Mouse (Mus musculus) G1E (cell line): ENCODE results near the gene Creb5.

Experiments used
- CTCF ChIP-seq: IDR thresholded peaks from 2 replicates; pipeline ENCODE4 v1.5.1; 2012; ENCODE audit warnings: low read depth, low read length, inconsistent platforms, mixed read lengths
- GATA1 ChIP-seq: IDR thresholded peaks from 2 replicates; pipeline ENCODE4 v1.6.1; 2012; ENCODE audit warnings: borderline replicate concordance, low read length, inconsistent platforms, mixed read lengths
- GATA2 ChIP-seq: IDR thresholded peaks from 2 replicates; pipeline ENCODE4 v1.6.1; 2012; ENCODE audit warnings: low read depth, low read length, inconsistent platforms, borderline replicate concordance
- POLR2AphosphoS5 ChIP-seq: IDR thresholded peaks from 2 replicates; pipeline ENCODE4 v1.6.1; 2012; ENCODE audit warnings: low read depth, low read length, inconsistent platforms; ENCODE audit not compliant: insufficient replicate concordance
- TAL1 ChIP-seq: conservative IDR thresholded peaks from 2 replicates; pipeline ENCODE4 v1.6.1; 2012; ENCODE audit warnings: low read depth, low read length, inconsistent platforms, mixed read lengths

DNA sequence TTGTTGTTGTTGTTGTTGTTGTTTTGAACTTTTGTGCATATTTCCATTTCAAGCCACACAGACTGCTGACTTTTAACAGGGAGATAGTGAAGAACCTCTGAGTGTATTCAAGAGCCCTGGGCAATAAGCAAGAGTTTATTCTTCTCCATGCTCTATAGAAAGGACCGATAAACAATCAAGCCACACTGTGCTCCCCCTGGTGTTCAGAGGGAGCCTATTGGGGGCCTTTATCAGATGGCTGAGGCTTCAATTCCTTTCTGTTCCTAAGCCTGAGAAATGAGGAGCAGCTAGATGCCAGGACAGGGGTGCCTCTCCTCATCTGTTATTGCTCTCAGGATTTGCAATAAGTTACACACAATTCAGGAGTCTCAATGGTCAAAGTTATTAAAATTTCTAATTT is 227.8 kb downstream of the Creb5 start:
- TF ChIP-seq GATA1 (no peak), GATA2 (no peak), CTCF (no peak), TAL1 (no peak), POLR2AphosphoS5 (no peak)
